Mouse (Mus musculus) megakaryocyte, embryonic 14.5 days (primary cell): ENCODE data around the gene Hoxc4. TPM values are rescaled to one million over a fixed set of nuclear protein-coding genes. Genes with fewer than 3 reads are reported as not detected.

Experiments
- H3K27me3 ChIP-seq: replicated peaks from 2 replicates; pipeline ENCODE3; 2012; ENCODE audit warnings: inconsistent platforms
- H3K36me3 ChIP-seq: replicated peaks from 2 replicates; pipeline ENCODE3; 2012; ENCODE audit warnings: low read length, inconsistent platforms, mixed read lengths
- H3K4me1 ChIP-seq: 2 replicates; pipeline ENCODE4 v1.6.1; 2012; ENCODE audit warnings: inconsistent platforms
- H3K4me3 ChIP-seq: replicated peaks from 2 replicates; pipeline ENCODE3; 2012; ENCODE audit warnings: moderate library complexity, mild to moderate bottlenecking, inconsistent platforms
- H3K9me3 ChIP-seq: 2 replicates; pipeline ENCODE4 v1.6.1; 2012; ENCODE audit warnings: inconsistent platforms
- FLI1 ChIP-seq: IDR thresholded peaks from 2 replicates; pipeline ENCODE4 v1.6.1; 2012; ENCODE audit warnings: low read length, inconsistent platforms, mixed read lengths
- GATA1 ChIP-seq: IDR thresholded peaks from 3 replicates; pipeline ENCODE4 v1.6.1; 2012; ENCODE audit warnings: mixed read lengths, low read length, inconsistent platforms, borderline replicate concordance
- polyA plus RNA-seq: library from polyadenylated mRNA; stranded (reverse); fragments of >175 nt; gene quantifications from 2 replicates; pipeline ENCODE4 v1.2.3, GENCODE M21; 2012; ENCODE audit warnings: low replicate concordance; ENCODE audit not compliant: insufficient read depth

Gene Hoxc4
- polyA plus RNA-seq, result not detected in 2 replicates

DNA sequence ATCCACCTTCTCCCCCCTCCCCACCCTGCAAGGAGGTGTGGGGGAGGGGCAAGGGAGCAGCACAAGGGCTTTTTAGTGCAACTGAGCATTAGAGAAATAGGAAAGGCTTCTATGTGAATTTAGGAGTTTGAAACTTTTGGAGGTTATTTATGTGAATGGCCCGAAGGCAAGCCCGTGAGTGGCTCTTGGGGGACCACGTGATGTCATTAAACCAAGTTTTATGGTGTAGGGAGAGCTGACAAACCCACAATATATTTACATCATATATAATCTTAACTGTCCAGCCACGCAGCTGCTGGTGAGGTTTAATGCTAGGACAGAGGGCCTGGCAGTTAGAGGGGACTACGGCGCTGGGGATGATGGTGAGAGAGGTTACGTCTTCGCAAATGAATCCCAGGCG lies at the start of gene Hoxc4:
Hoxc4 (plus strand) TSS at position 299 of the 400 bp plus-strand sequence.
- no peaks in the 10 kb centered on the region for H3K9me3 ChIP-seq
- H3K27me3 ChIP-seq, result peaks cover 97% of the 10 kb centered on the region
- H3K4me3 ChIP-seq, result no peak within 1 kb of the TSS
- H3K36me3 ChIP-seq, result no peaks in the 10 kb centered on the region
- no peak for TF ChIP-seq GATA1
- TF ChIP-seq FLI1, result no peak
- peaks cover 21% of the 10 kb centered on the region for H3K4me1 ChIP-seq

DNA sequence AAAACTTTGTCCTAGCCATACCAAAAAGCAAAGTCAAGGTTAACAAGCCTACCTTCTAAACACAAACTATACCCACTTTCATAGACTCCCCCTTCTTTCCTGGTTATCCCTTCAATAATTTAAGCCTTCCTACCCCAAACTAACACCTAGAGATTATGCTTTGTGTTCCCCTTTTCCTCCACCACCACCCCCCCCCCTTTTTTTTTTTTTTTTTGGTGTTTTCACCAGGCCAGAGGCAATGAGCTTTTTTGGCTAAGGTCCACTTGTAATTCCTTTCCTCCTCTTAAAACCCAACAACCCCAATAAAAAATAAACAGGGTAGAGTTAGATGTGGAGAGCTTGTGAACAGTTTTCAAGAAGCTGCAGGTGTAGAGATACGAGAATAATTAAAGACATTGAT lies 49.4 kb upstream of the Hoxc4 start:
- TF ChIP-seq FLI1, result no peak
- no peak for TF ChIP-seq GATA1
- H3K27me3 ChIP-seq, result peaks cover 97% of the 10 kb centered on the region

GRCm38 (mm10) chr15:102970740-102971139 lies 48.0 kb upstream of the Hoxc4 start:
- peaks cover 94% of the 10 kb centered on the region for H3K27me3 ChIP-seq
- TF ChIP-seq FLI1 (no peak), GATA1 (no peak)
- H3K36me3 ChIP-seq, result no peaks in the 10 kb centered on the region
- peaks cover 41% of the 10 kb centered on the region for H3K4me1 ChIP-seq
- no peaks in the 10 kb centered on the region; the same call in 1 of the 2 replicates for H3K9me3 ChIP-seq
- H3K4me3 ChIP-seq, result no peak overlapping the region

More for the DNA sequence above, 49.4 kb upstream of the Hoxc4 start:
- no peaks in the 10 kb centered on the region for H3K36me3 ChIP-seq
- peaks cover 39% of the 10 kb centered on the region for H3K4me1 ChIP-seq
- no peak overlapping the region for H3K4me3 ChIP-seq
- no peaks in the 10 kb centered on the region; the same call in 1 of the 2 replicates for H3K9me3 ChIP-seq

- H3K27me3 ChIP-seq, result peaks cover 94% of the 10 kb centered on the region
Measured at GRCm38 (mm10) chr15:102972254-102972653, 46.5 kb upstream of the Hoxc4 start.

DNA sequence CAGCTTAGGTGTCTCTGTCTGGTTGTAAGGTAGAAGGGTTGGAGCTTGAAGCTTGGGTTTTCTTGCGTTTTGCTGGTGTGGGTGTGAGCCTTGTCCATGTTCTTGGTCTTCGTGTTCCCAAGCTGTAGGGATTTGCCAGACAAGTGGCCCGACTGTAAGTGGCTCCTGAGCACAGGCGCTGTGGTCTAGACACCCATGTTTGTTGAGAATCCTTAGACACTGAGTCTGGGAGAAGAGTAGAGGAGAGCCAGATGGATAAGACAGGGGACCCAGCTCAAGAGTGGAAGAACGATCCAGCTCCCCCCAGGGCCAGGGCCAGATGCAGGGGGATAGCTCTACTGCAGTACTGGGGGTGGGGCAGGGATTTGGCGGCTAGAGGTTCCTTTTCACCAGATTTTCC lies 46.0 kb upstream of the Hoxc4 start:
- H3K36me3 ChIP-seq, result no peaks in the 10 kb centered on the region
- peaks cover 41% of the 10 kb centered on the region for H3K4me1 ChIP-seq
- no peaks in the 10 kb centered on the region; the same call in 1 of the 2 replicates for H3K9me3 ChIP-seq
- H3K4me3 ChIP-seq, result no peak overlapping the region
- peaks cover 94% of the 10 kb centered on the region for H3K27me3 ChIP-seq
- TF ChIP-seq FLI1, result no peak
- no peak for TF ChIP-seq GATA1

More at GRCm38 (mm10) chr15:102972254-102972653, 46.5 kb upstream of the Hoxc4 start:
- TF ChIP-seq GATA1 (no peak), FLI1 (no peak)
- Histone ChIP-seq H3K36me3 (no peaks in the 10 kb centered on the region), H3K4me3 (no peak overlapping the region), H3K4me1 (peaks cover 41% of the 10 kb centered on the region), H3K9me3 (no peaks in the 10 kb centered on the region; the same call in 1 of the 2 replicates)

DNA sequence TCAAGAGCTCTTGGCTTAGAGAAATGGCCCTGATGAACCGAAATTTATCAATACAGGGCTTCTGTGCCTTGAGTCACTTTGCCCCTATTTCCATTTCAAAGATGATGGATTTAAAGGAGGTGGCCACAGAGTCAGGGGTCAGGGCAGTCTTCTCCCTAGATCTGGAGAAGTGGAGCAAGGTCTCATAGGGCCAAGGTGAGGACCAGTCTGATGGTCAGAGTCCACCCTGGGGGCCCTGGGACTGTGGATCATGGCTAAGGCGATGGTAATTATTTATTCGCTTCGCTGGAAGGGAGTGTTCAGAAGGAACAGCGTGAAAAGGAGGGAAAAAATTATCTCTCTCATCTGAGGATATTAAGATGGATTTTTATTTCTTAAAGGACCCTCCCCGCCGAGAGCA lies 43.7 kb upstream of the Hoxc4 start:
- Histone ChIP-seq H3K36me3 (no peaks in the 10 kb centered on the region), H3K4me1 (peaks cover 48% of the 10 kb centered on the region), H3K4me3 (no peak overlapping the region), H3K9me3 (no peaks in the 10 kb centered on the region), H3K27me3 (peaks cover 96% of the 10 kb centered on the region)
- TF ChIP-seq GATA1, result no peak
- TF ChIP-seq FLI1, result no peak

- Histone ChIP-seq H3K4me1 (peaks cover 44% of the 10 kb centered on the region), H3K4me3 (peak overlapping the region; percentile 70), H3K27me3 (peaks cover 96% of the 10 kb centered on the region), H3K36me3 (no peaks in the 10 kb centered on the region), H3K9me3 (no peaks in the 10 kb centered on the region)
- TF ChIP-seq FLI1 (no peak), GATA1 (no peak)
Measured at GRCm38 (mm10) chr15:102975688-102976111, 43.0 kb upstream of the Hoxc4 start.

GRCm38 (mm10) chr15:102976171-102976570 lies 42.6 kb upstream of the Hoxc4 start, which contains the start of gene Hoxc9:
Gene Hoxc9, plus strand, starts transcription at chr15:102976439.
- Histone ChIP-seq H3K36me3 (no peaks in the 10 kb centered on the region), H3K9me3 (no peaks in the 10 kb centered on the region), H3K4me1 (peaks cover 39% of the 10 kb centered on the region), H3K27me3 (peaks cover 96% of the 10 kb centered on the region), H3K4me3 (peak within 1 kb of the TSS; percentile 86)
- TF ChIP-seq FLI1 (no peak), GATA1 (no peak)

DNA sequence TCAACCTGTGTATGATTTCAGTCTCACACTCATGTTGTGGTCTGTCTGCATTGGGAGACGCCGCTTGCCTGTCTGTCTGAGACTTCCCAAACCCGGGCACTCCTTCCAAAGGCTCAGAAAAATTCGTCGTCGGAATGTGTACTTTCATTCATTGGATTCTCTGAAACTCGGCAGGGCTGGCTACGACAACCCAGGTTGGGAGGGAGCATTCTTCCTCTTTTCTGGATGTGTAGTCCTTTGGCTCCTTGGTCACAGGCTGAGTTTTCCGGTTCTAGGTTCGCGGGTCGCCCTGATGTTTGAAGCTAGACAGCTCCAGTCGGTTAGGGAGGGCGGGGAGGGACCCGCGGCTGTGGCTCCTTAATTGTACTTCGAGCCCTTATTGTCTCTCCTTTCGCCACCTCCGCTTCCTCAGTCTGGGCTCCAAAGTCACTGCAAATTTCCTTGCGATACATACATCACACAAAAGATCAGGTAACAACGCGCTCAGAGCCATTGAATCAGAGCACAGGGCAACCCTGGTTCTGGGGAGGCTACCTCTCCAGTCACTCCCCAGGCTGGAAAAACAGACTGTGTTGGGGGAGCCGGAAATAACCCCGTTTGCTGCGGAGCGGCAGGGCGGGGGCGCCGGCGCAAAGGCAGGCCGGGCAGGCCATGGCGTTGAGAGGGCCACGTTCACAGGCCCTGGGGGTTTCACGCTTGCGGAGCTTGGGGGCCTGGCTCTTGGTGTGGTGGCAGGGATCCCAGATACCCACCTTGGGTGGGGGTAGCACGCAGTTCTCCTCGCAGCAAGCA lies 41.9 kb upstream of the Hoxc4 start:
- no peaks in the 10 kb centered on the region for H3K9me3 ChIP-seq
- peaks cover 97% of the 10 kb centered on the region for H3K27me3 ChIP-seq
- no peak for TF ChIP-seq FLI1
- TF ChIP-seq GATA1, result no peak
- H3K4me1 ChIP-seq, result peaks cover 43% of the 10 kb centered on the region
- H3K4me3 ChIP-seq, result peak overlapping the region; percentile 86
- no peaks in the 10 kb centered on the region for H3K36me3 ChIP-seq

GRCm38 (mm10) chr15:102977423-102977974 lies 41.2 kb upstream of the Hoxc4 start:
- H3K9me3 ChIP-seq, result no peaks in the 10 kb centered on the region
- H3K4me3 ChIP-seq, result peak overlapping the region; percentile 86
- TF ChIP-seq GATA1 (no peak), FLI1 (no peak)
- H3K4me1 ChIP-seq, result peaks cover 41% of the 10 kb centered on the region
- no peaks in the 10 kb centered on the region for H3K36me3 ChIP-seq
- H3K27me3 ChIP-seq, result peaks cover 97% of the 10 kb centered on the region
